Mouse (Mus musculus): ENCODE measurements around the gene Scfd2.

- TF ChIP-seq CTCF (IDR thresholded peaks at IDR 0.05; ENCODE audit: insufficient read depth, low read length) (no peak), POLR2A (IDR thresholded peaks at IDR 0.05; ENCODE audit: borderline replicate concordance, extremely low read depth, low read depth, low read length) (no peak)
Observed at GRCm38 (mm10) chr5:74366710-74367101, 164.9 kb downstream of the Scfd2 start.
